Mouse (Mus musculus) small intestine, adult 2 months (tissue): ENCODE data around the gene Chmp3. TPM values are rescaled to one million over a fixed set of nuclear protein-coding genes. Genes with fewer than 3 reads are reported as not detected.

Experiments used
- H3K27ac ChIP-seq: fragments of 200-500 bp; 2 replicates; pipeline ENCODE4 v1.5.1; 2012; ENCODE audit warnings: low read depth, low read length, control low read depth, inconsistent platforms; ENCODE audit not compliant: insufficient read depth
- H3K27me3 ChIP-seq: fragments of 200-500 bp; 2 replicates; pipeline ENCODE4 v1.6.1; 2012; ENCODE audit warnings: mild to moderate bottlenecking, moderate library complexity, low read length, inconsistent platforms; ENCODE audit not compliant: control insufficient read depth, insufficient read depth
- H3K36me3 ChIP-seq: fragments of 200-500 bp; 2 replicates; pipeline ENCODE4 v1.6.1; 2012; ENCODE audit warnings: mild to moderate bottlenecking, low read length, control low read depth, inconsistent platforms; ENCODE audit not compliant: control insufficient read depth, insufficient read depth
- H3K4me1 ChIP-seq: fragments of 200-500 bp; 2 replicates; pipeline ENCODE4 v1.6.1; 2012; ENCODE audit warnings: low read length, inconsistent platforms, mixed read lengths; ENCODE audit not compliant: control insufficient read depth, insufficient read depth, insufficient read length
- H3K4me3 ChIP-seq: fragments of 200-500 bp; 2 replicates; pipeline ENCODE4 v1.5.1; 2012; ENCODE audit warnings: low read depth, mild to moderate bottlenecking, control low read depth, inconsistent platforms, low read length, moderate library complexity
- CTCF ChIP-seq: fragments of 200-500 bp; IDR thresholded peaks from 2 replicates; pipeline ENCODE4 v1.5.1; 2012; ENCODE audit warnings: low read depth, mild to moderate bottlenecking, control low read depth, inconsistent platforms, low read length, moderate library complexity, mixed read lengths; ENCODE audit not compliant: insufficient replicate concordance, insufficient read length; ENCODE audit errors: extremely low read depth
- POLR2A ChIP-seq: fragments of 200-500 bp; IDR thresholded peaks from 2 replicates; pipeline ENCODE4 v1.6.1; 2012; ENCODE audit warnings: low read depth, mild to moderate bottlenecking, control low read depth, inconsistent platforms, low read length, moderate library complexity
- WGBS: fragments of 180-500 bp; shearing (Covaris S2); methylation state at CpG from one replicate; pipeline ENCODE4 v1.1.7; 2018; 5-methylcytosine and 5-hydroxymethylcytosine counted together
- polyA plus RNA-seq: library from polyadenylated mRNA; depleted of rRNA; stranded (reverse); fragments of >200 nt; gene quantifications from 2 replicates; pipeline ENCODE4 v1.2.3, GENCODE M21; 2012; rRNA removed

Chmp3 gene
- polyA plus RNA-seq, 1 experiment = 19.6 TPM

DNA sequence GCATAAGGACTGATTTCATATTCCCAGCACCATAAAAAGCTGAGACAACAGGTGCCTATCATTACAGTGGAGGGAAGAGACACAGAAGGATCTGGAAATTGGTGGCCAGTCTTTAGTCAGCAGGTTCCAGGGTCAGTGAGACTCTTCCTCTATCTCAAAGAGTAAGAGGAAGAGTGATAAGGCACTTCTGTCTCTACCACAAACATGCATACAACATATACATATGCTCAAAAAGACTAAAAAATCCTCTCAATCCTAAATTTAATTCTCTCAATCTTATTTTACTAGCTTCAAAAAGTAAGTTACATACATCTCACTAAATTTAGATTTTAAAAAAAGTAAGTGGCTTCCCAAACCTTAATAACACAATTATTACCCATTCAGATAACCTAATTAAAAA is 83.7 kb downstream of the Chmp3 start:
- TF ChIP-seq CTCF (no peak), POLR2A (no peak)
- peaks cover 2% of the 10 kb centered on the region; the same call in 1 of the 2 replicates for H3K4me1 ChIP-seq
- no peak overlapping the region for H3K4me3 ChIP-seq
- no peaks in the 10 kb centered on the region for H3K27me3 ChIP-seq
- H3K27ac ChIP-seq = no peak overlapping the region
- peaks cover 33% of the 10 kb centered on the region for H3K36me3 ChIP-seq

DNA sequence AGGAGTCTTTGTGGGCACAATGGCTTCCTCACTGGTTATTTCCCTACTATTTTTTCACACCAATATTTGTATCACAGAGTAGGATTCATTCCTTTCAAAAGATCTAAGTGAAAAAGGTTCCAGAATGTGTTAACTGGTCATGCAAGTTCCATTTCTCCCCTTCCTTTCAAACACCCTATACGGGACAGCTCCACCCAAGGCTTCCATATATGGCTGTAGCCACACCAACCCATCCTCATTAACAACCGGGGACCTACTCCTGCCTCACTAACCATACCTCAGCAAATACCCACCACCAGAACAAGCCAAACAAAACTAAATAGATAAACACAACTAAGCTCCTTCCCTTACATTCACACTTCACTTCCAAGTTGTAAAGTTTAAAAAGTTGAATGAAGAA is 87.6 kb downstream of the Chmp3 start:
- Histone ChIP-seq H3K27ac (no peak overlapping the region), H3K36me3 (peaks cover 12% of the 10 kb centered on the region), H3K27me3 (no peaks in the 10 kb centered on the region), H3K4me1 (peaks cover 2% of the 10 kb centered on the region; the same call in 1 of the 2 replicates), H3K4me3 (no peak overlapping the region)
- TF ChIP-seq POLR2A = no peak
- WGBS = 13% methylated on average over 2 of the region's 2 CpGs

DNA sequence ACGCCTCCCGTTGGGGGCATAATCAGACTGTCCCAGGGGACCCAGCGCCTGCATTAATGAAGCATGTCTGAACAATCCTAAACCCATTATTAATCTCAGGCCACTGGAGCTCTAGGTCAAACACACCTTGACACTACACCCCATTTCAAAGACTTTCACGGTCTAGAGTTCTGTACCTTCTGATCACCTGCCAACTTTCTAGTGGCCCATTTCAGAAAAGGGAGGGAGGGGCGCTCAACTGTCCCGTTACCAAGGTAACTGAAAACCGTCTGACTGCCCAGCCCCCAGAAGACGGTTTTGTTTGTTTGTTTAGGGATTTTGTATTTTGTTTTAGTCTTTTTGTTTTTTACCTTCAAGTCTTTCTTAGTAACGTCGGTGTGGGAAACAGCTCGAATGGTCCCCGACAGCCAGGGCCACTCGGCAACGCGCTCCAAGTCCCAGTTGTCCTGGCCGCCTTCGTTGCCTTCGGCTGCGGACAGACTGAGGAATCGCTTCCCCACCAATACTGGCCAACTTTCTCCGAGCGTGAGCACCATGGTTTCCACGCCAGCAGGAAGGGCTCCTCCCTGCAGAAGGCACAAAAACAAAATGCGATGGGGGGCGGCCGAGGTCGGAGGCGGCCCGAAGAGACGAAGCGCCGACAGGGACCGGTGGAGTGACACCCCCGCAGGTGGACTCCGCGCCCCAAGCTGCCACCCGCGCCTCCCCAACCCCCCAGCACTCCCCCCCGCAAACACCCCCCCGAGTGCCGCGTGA is 88.3 kb downstream of the Chmp3 start:
- 2% methylated on average over 42 of the region's 42 CpGs for WGBS
- H3K4me3 ChIP-seq = peak overlapping the region; percentile 90

More for the DNA sequence above, 88.3 kb downstream of the Chmp3 start:
- Histone ChIP-seq H3K36me3 (peaks cover 10% of the 10 kb centered on the region), H3K4me1 (peaks cover 2% of the 10 kb centered on the region; the same call in 1 of the 2 replicates), H3K27me3 (no peaks in the 10 kb centered on the region), H3K27ac (peak overlapping the region; percentile 90)
- no peak for TF ChIP-seq POLR2A
- no peak for TF ChIP-seq CTCF

Other genes with a start within 250 kb of the Chmp3 start
- gene Smyd1, start 221.6 kb upstream of the Chmp3 start, polyA plus RNA-seq = 0.04 TPM in 1 of 2 replicates, not detected in the other
- 1.3 and 1.9 TPM in 2 replicates for gene Cd8b1, start 221.0 kb upstream of the Chmp3 start, polyA plus RNA-seq
- 4.2 and 6.4 TPM in 2 replicates for gene Cd8a, start 170.4 kb upstream of the Chmp3 start, polyA plus RNA-seq
- 4.9 and 12.5 TPM in 2 replicates for gene Rmnd5a, start 103.2 kb upstream of the Chmp3 start, polyA plus RNA-seq
- gene Rnf103, start 49.9 kb upstream of the Chmp3 start, polyA plus RNA-seq = 22.1 and 67.6 TPM in 2 replicates
- 1.7 and 5.8 TPM in 2 replicates for gene Kdm3a, start 89.2 kb downstream of the Chmp3 start, polyA plus RNA-seq
- gene Reep1, start 163.8 kb downstream of the Chmp3 start, polyA plus RNA-seq = 0.27 and 0.72 TPM in 2 replicates